Mouse (Mus musculus) megakaryocyte-erythroid progenitor cell, adult 5 weeks (primary cell): Measurements from ENCODE around the gene Myof. TPM values are rescaled to one million over a fixed set of nuclear protein-coding genes. Genes with fewer than 3 reads are reported as not detected.

Source experiments
- polyA plus RNA-seq: library from polyadenylated mRNA; stranded (reverse); fragments of >175 nt; gene quantifications from 2 replicates; pipeline ENCODE4 v1.2.3, GENCODE M21; 2012

Gene Myof
- 0.93 and 1.3 TPM in 2 replicates for polyA plus RNA-seq

GRCm38 (mm10) chr19:38043281-38043981 is at the start of gene Myof:
Gene Myof (minus strand): TSS chr19:38043577.

GRCm38 (mm10) chr19:38054720-38055192 is 11.4 kb upstream of the Myof start, which contains the start of gene Cep55:
Gene Cep55 (plus strand): TSS chr19:38055011.

Other genes with a start within 250 kb of the Myof start
- gene Cep55, start 11.4 kb upstream of the Myof start, polyA plus RNA-seq, result 2.7 and 3.4 TPM in 2 replicates
- gene Ffar4, start 53.5 kb upstream of the Myof start, polyA plus RNA-seq, result 0.22 and 0.36 TPM in 2 replicates
- gene Rbp4, start 81.7 kb upstream of the Myof start, polyA plus RNA-seq, result not detected in 2 replicates
- not detected in 2 replicates for gene Pde6c, start 89.2 kb upstream of the Myof start, polyA plus RNA-seq
- 12.9 and 17.9 TPM in 2 replicates for gene Fra10ac1, start 180.6 kb upstream of the Myof start, polyA plus RNA-seq
- gene Lgi1, start 221.0 kb upstream of the Myof start, polyA plus RNA-seq, result not detected in 2 replicates